Mouse (Mus musculus): ENCODE measurements around the gene Tbl1xr1. TPM values are rescaled to one million over a fixed set of nuclear protein-coding genes. Genes with fewer than 3 reads are reported as not detected.

The Tbl1xr1 gene
- polyA plus RNA-seq, 1 experiment from 2014 or later: 28.6 TPM

- Histone ChIP-seq H3K9me3 (ENCODE audit: control insufficient read depth, low read length) (no peaks in the 10 kb centered on the region), H3K4me1 (replicated peaks; ENCODE audit: control insufficient read depth, insufficient read depth, low read length) (peaks cover 2% of the 10 kb centered on the region; the same call in 1 of the 2 replicates), H3K27me3 (ENCODE audit: control insufficient read depth, insufficient read depth, low read length) (no peaks in the 10 kb centered on the region), H3K4me3 (ENCODE audit: low read depth, low read length) (no peak overlapping the region), H3K36me3 (ENCODE audit: control insufficient read depth, insufficient read depth, low read length) (no peaks in the 10 kb centered on the region), H3K27ac (ENCODE audit: low read depth, low read length) (no peak overlapping the region), H3K9ac (ENCODE audit: low read length) (no peak overlapping the region), H3K4me2 (ENCODE audit: low read depth, low read length, severe bottlenecking) (no peak overlapping the region)
- ATAC-seq (replicated peaks; ENCODE audit: low FRiP score) (peak; percentile 61), DNase-seq (ENCODE audit: low spot score) (no peak)
- 87% methylated on average over 5 of the region's 5 CpGs for WGBS
These were observed 66.6 kb downstream of the Tbl1xr1 start for GRCm38 (mm10) chr3:22142846-22143641.

GRCm38 (mm10) chr3:22144255-22144654 is 67.8 kb downstream of the Tbl1xr1 start:
- Histone ChIP-seq H3K4me3 (ENCODE audit: low read depth, low read length) (no peak overlapping the region), H3K9me3 (ENCODE audit: control insufficient read depth, low read length) (no peaks in the 10 kb centered on the region), H3K4me2 (ENCODE audit: low read depth, low read length, severe bottlenecking) (no peak overlapping the region), H3K27me3 (ENCODE audit: control insufficient read depth, insufficient read depth, low read length) (no peaks in the 10 kb centered on the region), H3K4me1 (replicated peaks; ENCODE audit: control insufficient read depth, insufficient read depth, low read length) (peaks cover 2% of the 10 kb centered on the region; the same call in 1 of the 2 replicates), H3K36me3 (ENCODE audit: control insufficient read depth, insufficient read depth, low read length) (no peaks in the 10 kb centered on the region), H3K27ac (ENCODE audit: low read depth, low read length) (no peak overlapping the region), H3K9ac (ENCODE audit: low read length) (no peak overlapping the region)
- no peak for DNase-seq (ENCODE audit: low spot score)
- ATAC-seq (replicated peaks; ENCODE audit: low FRiP score): no peak
- WGBS: 94% methylated on average over 2 of the region's 2 CpGs

- H3K9me3 ChIP-seq (ENCODE audit: control insufficient read depth, low read length): no peaks in the 10 kb centered on the region
- ATAC-seq (replicated peaks; ENCODE audit: low FRiP score) (no peak), DNase-seq (ENCODE audit: low spot score) (no peak)
- H3K4me3 ChIP-seq (ENCODE audit: low read depth, low read length): no peak overlapping the region
- H3K36me3 ChIP-seq (ENCODE audit: control insufficient read depth, insufficient read depth, low read length): no peaks in the 10 kb centered on the region
- H3K4me2 ChIP-seq (ENCODE audit: low read depth, low read length, severe bottlenecking): no peak overlapping the region
- no peak overlapping the region for H3K9ac ChIP-seq (ENCODE audit: low read length)
- H3K4me1 ChIP-seq (replicated peaks; ENCODE audit: control insufficient read depth, insufficient read depth, low read length): no peaks in the 10 kb centered on the region
- no peaks in the 10 kb centered on the region for H3K27me3 ChIP-seq (ENCODE audit: control insufficient read depth, insufficient read depth, low read length)
- no peak overlapping the region for H3K27ac ChIP-seq (ENCODE audit: low read depth, low read length)
- 67% methylated on average over 1 of the region's 1 CpGs for WGBS
These were observed 71.0 kb downstream of the Tbl1xr1 start for GRCm38 (mm10) chr3:22147433-22147927.

- H3K9ac ChIP-seq (ENCODE audit: low read length): no peak overlapping the region
- no peaks in the 10 kb centered on the region for H3K9me3 ChIP-seq (ENCODE audit: control insufficient read depth, low read length)
- WGBS: 96% methylated on average over 6 of the region's 6 CpGs
- DNase-seq (ENCODE audit: low spot score) (no peak), ATAC-seq (replicated peaks; ENCODE audit: low FRiP score) (no peak)
- H3K27me3 ChIP-seq (ENCODE audit: control insufficient read depth, insufficient read depth, low read length): no peaks in the 10 kb centered on the region
- H3K36me3 ChIP-seq (ENCODE audit: control insufficient read depth, insufficient read depth, low read length): no peaks in the 10 kb centered on the region
- H3K27ac ChIP-seq (ENCODE audit: low read depth, low read length): no peak overlapping the region
- H3K4me3 ChIP-seq (ENCODE audit: low read depth, low read length): no peak overlapping the region
- H3K4me1 ChIP-seq (replicated peaks; ENCODE audit: control insufficient read depth, insufficient read depth, low read length): no peaks in the 10 kb centered on the region
- no peak overlapping the region for H3K4me2 ChIP-seq (ENCODE audit: low read depth, low read length, severe bottlenecking)
These were observed 72.0 kb downstream of the Tbl1xr1 start for GRCm38 (mm10) chr3:22148306-22148932.

GRCm38 (mm10) chr3:22150872-22151530 is 74.5 kb downstream of the Tbl1xr1 start:
- Histone ChIP-seq H3K27me3 (ENCODE audit: control insufficient read depth, insufficient read depth, low read length) (no peaks in the 10 kb centered on the region), H3K4me2 (ENCODE audit: low read depth, low read length, severe bottlenecking) (no peak overlapping the region), H3K27ac (ENCODE audit: low read depth, low read length) (no peak overlapping the region), H3K4me3 (ENCODE audit: low read depth, low read length) (no peak overlapping the region), H3K9ac (ENCODE audit: low read length) (no peak overlapping the region), H3K9me3 (ENCODE audit: control insufficient read depth, low read length) (no peaks in the 10 kb centered on the region), H3K36me3 (ENCODE audit: control insufficient read depth, insufficient read depth, low read length) (no peaks in the 10 kb centered on the region), H3K4me1 (replicated peaks; ENCODE audit: control insufficient read depth, insufficient read depth, low read length) (no peaks in the 10 kb centered on the region)
- 95% methylated on average over 5 of the region's 5 CpGs for WGBS
- DNase-seq (ENCODE audit: low spot score) (no peak), ATAC-seq (replicated peaks; ENCODE audit: low FRiP score) (no peak)

DNA sequence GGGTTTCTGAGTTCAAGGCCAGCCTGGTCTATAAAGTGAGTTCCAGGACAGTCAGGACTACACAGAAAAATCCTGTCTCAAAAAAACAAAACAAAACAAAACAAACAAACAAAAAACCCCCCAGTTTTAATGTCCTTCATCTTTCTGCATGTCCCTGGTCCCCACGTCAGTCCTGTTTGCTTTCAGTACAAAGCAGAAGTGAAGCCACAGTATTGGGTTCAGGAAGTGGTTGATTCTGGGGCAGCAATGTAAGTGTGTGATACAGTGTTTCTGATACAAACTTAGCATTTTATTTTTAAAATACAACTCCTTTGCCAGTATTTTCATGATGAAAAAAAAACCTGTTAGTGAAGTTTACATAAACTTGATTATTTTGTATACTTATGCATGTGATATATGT is 76.3 kb downstream of the Tbl1xr1 start:
- H3K4me1 ChIP-seq (replicated peaks; ENCODE audit: control insufficient read depth, insufficient read depth, low read length): no peaks in the 10 kb centered on the region
- no peak overlapping the region for H3K27ac ChIP-seq (ENCODE audit: low read depth, low read length)
- no peak overlapping the region for H3K4me2 ChIP-seq (ENCODE audit: low read depth, low read length, severe bottlenecking)
- ATAC-seq (replicated peaks; ENCODE audit: low FRiP score) (no peak), DNase-seq (ENCODE audit: low spot score) (no peak)
- no peaks in the 10 kb centered on the region for H3K36me3 ChIP-seq (ENCODE audit: control insufficient read depth, insufficient read depth, low read length)
- 91% methylated on average over 1 of the region's 1 CpGs for WGBS
- H3K27me3 ChIP-seq (ENCODE audit: control insufficient read depth, insufficient read depth, low read length): no peaks in the 10 kb centered on the region
- H3K9ac ChIP-seq (ENCODE audit: low read length): no peak overlapping the region
- no peak overlapping the region for H3K4me3 ChIP-seq (ENCODE audit: low read depth, low read length)
- H3K9me3 ChIP-seq (ENCODE audit: control insufficient read depth, low read length): no peaks in the 10 kb centered on the region

DNA sequence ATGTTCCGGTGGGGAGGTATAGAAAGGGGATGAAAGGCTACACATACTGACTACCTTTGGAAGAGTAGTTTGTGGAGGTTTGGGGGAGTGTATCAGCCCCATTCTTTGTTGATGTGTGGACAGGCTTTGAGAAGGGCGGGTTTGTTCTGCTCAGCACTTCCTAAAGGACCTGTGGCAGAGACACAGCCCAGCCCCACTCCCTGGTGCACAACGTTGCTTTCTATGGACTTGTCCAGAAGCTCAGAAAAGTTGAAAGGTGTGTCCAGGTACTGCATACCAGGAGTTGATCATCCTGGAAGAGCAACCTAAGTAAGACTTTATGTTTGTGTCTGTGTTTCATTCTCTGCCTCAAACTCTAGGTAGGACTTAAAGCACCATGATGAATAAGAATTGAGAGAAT is 78.1 kb downstream of the Tbl1xr1 start:
- ATAC-seq (replicated peaks; ENCODE audit: low FRiP score) (no peak), DNase-seq (ENCODE audit: low spot score) (no peak)
- H3K27me3 ChIP-seq (ENCODE audit: control insufficient read depth, insufficient read depth, low read length): no peaks in the 10 kb centered on the region
- 90% methylated on average over 3 of the region's 3 CpGs for whole genome bisulfite sequencing
- no peak overlapping the region for H3K27ac ChIP-seq (ENCODE audit: low read depth, low read length)
- H3K9ac ChIP-seq (ENCODE audit: low read length): no peak overlapping the region
- H3K4me2 ChIP-seq (ENCODE audit: low read depth, low read length, severe bottlenecking): no peak overlapping the region
- no peaks in the 10 kb centered on the region for H3K36me3 ChIP-seq (ENCODE audit: control insufficient read depth, insufficient read depth, low read length)
- no peaks in the 10 kb centered on the region for H3K4me1 ChIP-seq (replicated peaks; ENCODE audit: control insufficient read depth, insufficient read depth, low read length)
- no peak overlapping the region for H3K4me3 ChIP-seq (ENCODE audit: low read depth, low read length)
- no peaks in the 10 kb centered on the region for H3K9me3 ChIP-seq (ENCODE audit: control insufficient read depth, low read length)

- Histone ChIP-seq H3K4me1 (replicated peaks; ENCODE audit: control insufficient read depth, insufficient read depth, low read length) (no peaks in the 10 kb centered on the region), H3K4me3 (ENCODE audit: low read depth, low read length) (no peak overlapping the region), H3K27me3 (ENCODE audit: control insufficient read depth, insufficient read depth, low read length) (no peaks in the 10 kb centered on the region), H3K36me3 (ENCODE audit: control insufficient read depth, insufficient read depth, low read length) (no peaks in the 10 kb centered on the region), H3K27ac (ENCODE audit: low read depth, low read length) (no peak overlapping the region), H3K9ac (ENCODE audit: low read length) (no peak overlapping the region), H3K4me2 (ENCODE audit: low read depth, low read length, severe bottlenecking) (no peak overlapping the region), H3K9me3 (ENCODE audit: control insufficient read depth, low read length) (no peaks in the 10 kb centered on the region)
- no peak for DNase-seq (ENCODE audit: low spot score)
- ATAC-seq (replicated peaks; ENCODE audit: low FRiP score): no peak
- 37% methylated on average over 2 of the region's 2 CpGs for WGBS
These were observed 79.9 kb downstream of the Tbl1xr1 start for GRCm38 (mm10) chr3:22156397-22156796.
